Mouse (Mus musculus) forebrain, embryonic 13.5 days (tissue): Measurements from ENCODE around the gene Gm853. TPM values are rescaled to one million over a fixed set of nuclear protein-coding genes. Genes with fewer than 3 reads are reported as not detected.

Experiments used
- ATAC-seq: fragments of 200-750 bp; cut with Nextera tagmentation; 2 replicates; pipeline ENCODE4 v1.8.0; 2017
- H3K27ac ChIP-seq: fragments of 300-500 bp; sonication (generic); 2 replicates; pipeline ENCODE4 v1.5.1; 2015; ENCODE audit warnings: inconsistent platforms, mild to moderate bottlenecking, moderate library complexity
- H3K27me3 ChIP-seq: fragments of 300-500 bp; sonication (generic); 2 replicates; pipeline ENCODE4 v1.6.1; 2015; ENCODE audit warnings: mild to moderate bottlenecking, inconsistent platforms
- H3K36me3 ChIP-seq: fragments of 300-500 bp; sonication (generic); 2 replicates; pipeline ENCODE4 v1.6.1; 2015; ENCODE audit warnings: mild to moderate bottlenecking, inconsistent platforms; ENCODE audit not compliant: poor library complexity, severe bottlenecking
- H3K4me1 ChIP-seq: fragments of 300-500 bp; sonication (generic); 2 replicates; pipeline ENCODE4 v1.6.1; 2015; ENCODE audit warnings: inconsistent platforms
- H3K4me2 ChIP-seq: fragments of 300-500 bp; sonication (generic); 2 replicates; pipeline ENCODE4 v1.6.1; 2015; ENCODE audit warnings: inconsistent platforms, mild to moderate bottlenecking, moderate library complexity
- H3K4me3 ChIP-seq: fragments of 300-500 bp; sonication (generic); 2 replicates; pipeline ENCODE4 v1.5.1; 2015; ENCODE audit warnings: mild to moderate bottlenecking, inconsistent platforms
- H3K9ac ChIP-seq: fragments of 300-500 bp; sonication (generic); 2 replicates; pipeline ENCODE4 v1.6.1; 2015; ENCODE audit warnings: mild to moderate bottlenecking, inconsistent platforms
- H3K9me3 ChIP-seq: fragments of 300-500 bp; sonication (generic); replicated peaks from 2 replicates; pipeline ENCODE4 v1.6.1; 2016; ENCODE audit warnings: inconsistent platforms
- WGBS: fragments of 180-500 bp; shearing (Covaris S2); methylation state at CpG from one replicate; pipeline ENCODE4 v1.1.7; 2015; 5-methylcytosine and 5-hydroxymethylcytosine counted together
- polyA plus RNA-seq: library from polyadenylated mRNA; unstranded; fragments of >200 nt; fragmentation: Nextera tagmentation; extraction: Ambion mirVana; gene quantifications from 2 replicates; pipeline ENCODE4 v1.2.1, GENCODE M21; 2015

Gm853 gene
- 0.13 TPM in 1 of 2 replicates, not detected in the other for polyA plus RNA-seq

DNA sequence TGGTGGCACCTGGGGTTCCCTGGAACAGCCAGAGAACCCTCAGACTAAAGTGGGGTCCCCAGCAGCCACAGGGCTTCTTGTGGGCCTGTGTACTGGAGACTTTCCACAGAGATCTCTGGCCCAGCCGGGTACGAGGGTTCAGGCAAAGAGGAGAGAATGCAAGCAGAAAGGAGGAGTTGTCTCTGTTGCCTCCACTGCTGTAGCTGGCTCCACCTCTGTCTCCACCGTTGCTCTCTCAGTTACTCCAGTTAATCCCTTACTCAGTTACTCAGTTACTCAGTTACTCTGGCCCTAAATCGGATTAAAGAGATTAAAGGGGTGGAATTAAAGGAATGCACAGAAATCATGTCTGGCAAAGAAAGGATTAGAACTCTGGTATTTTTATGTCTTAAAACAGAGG, at the start of gene Gm853:
Gene Gm853, minus strand, starts transcription at position 223 of the 400 bp plus-strand sequence.
- H3K9ac ChIP-seq, result no peak within 1 kb of the TSS
- H3K27me3 ChIP-seq, result no peaks in the 10 kb centered on the region
- no peak within 1 kb of the TSS for H3K27ac ChIP-seq
- no peak within 1 kb of the TSS for H3K4me2 ChIP-seq
- no peaks in the 10 kb centered on the region for H3K36me3 ChIP-seq
- ATAC-seq, result no peak
- 52% methylated on average over 4 of the region's 4 CpGs for WGBS
- no peaks in the 10 kb centered on the region for H3K4me1 ChIP-seq
- H3K9me3 ChIP-seq, result no peaks in the 10 kb centered on the region
- no peak within 1 kb of the TSS for H3K4me3 ChIP-seq

DNA sequence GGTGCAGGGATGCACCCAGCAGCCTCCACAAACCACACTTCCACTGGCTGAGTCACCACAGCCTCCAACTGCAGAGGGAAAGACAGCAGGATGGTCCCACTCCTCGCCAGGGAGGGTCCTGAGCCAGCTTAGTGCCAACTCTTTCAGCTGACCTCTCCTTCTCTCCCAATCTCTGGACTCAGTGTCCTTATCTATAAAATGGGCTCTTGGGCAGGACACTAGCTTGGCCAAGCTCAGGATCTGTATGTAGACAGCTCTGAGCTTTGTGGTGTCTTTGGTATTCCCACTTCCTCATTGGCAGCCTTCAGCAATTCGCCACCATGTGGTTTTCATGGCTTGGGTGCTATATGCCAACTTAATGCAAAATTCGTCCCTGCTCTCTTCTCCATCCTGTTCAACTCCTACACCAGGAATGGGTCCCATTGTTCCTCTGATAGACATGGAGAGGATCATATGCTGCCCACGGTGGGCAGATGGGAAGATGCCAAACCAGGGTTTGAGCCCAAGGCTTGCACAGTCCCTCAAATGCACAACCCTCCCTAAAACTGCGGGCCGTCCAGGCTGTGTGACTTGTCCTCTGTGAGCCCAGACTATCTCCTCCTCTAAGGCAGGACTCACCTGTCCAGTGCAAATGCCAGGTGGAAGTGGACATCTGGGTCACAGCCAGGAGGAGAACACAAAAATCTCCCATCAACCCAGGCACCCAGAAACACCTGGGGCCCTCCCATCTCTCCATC, 48.6 kb upstream of the Gm853 start:
- Histone ChIP-seq H3K4me1 (peaks cover 40% of the 10 kb centered on the region), H3K4me2 (no peak overlapping the region), H3K4me3 (no peak overlapping the region), H3K36me3 (peaks cover 9% of the 10 kb centered on the region), H3K9ac (no peak overlapping the region), H3K27me3 (no peaks in the 10 kb centered on the region), H3K9me3 (no peaks in the 10 kb centered on the region), H3K27ac (peak overlapping the region; percentile 44; the same call in 1 of the 2 replicates)
- no peak for ATAC-seq
- 85% methylated on average over 6 of the region's 6 CpGs for WGBS

DNA sequence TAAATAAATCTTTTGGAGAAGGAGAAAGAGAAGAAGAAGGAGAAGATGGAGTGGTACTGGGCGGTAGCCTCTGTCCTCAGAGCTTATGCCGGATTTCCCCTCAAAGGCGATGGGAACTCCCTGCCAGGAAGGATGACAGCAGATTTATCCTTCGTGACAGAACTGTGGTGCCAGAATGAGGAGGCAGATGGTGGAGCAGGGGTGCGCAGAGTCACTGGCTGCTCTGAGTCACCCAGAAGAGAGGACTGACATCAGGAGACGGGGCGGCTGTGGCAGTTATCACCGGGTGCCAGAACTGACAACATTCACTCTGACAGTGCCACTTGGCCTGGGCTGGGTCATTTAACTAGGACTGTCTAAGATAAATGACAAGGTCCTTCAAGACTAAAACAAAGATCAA, 47.9 kb upstream of the Gm853 start:
- H3K36me3 ChIP-seq, result peaks cover 9% of the 10 kb centered on the region
- H3K4me3 ChIP-seq, result no peak overlapping the region
- no peaks in the 10 kb centered on the region for H3K27me3 ChIP-seq
- H3K27ac ChIP-seq, result 0 out of 2 replicates have a peak overlapping the region, but pooled peaks have one; percentile 44
- WGBS, result 78% methylated on average over 8 of the region's 8 CpGs
- H3K9ac ChIP-seq, result no peak overlapping the region
- no peak for ATAC-seq
- H3K4me2 ChIP-seq, result no peak overlapping the region
- H3K9me3 ChIP-seq, result no peaks in the 10 kb centered on the region
- peaks cover 37% of the 10 kb centered on the region for H3K4me1 ChIP-seq

DNA sequence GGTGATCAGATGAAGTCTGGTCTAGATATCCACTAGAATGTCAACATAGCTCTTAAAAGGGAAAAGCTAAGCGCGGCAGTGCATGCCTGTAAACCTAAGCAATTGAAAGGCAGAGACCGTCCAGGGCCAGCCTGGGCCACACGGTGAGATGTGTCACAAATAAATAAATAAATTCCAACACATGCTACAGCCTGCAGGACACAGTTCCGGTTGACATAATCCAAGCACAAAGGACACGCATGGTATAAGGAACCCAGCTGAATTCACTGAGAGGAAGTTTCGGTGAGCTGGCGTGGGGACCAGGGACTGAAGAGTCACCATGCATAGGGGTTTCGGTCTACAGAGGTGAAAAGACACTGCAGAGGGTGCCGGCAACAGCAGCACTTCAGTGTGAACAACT, 46.5 kb upstream of the Gm853 start:
- Histone ChIP-seq H3K4me3 (no peak overlapping the region), H3K4me2 (no peak overlapping the region), H3K36me3 (peaks cover 15% of the 10 kb centered on the region), H3K4me1 (peaks cover 47% of the 10 kb centered on the region), H3K27ac (no peak overlapping the region), H3K9me3 (no peaks in the 10 kb centered on the region), H3K9ac (no peak overlapping the region), H3K27me3 (no peaks in the 10 kb centered on the region)
- ATAC-seq, result no peak
- 89% methylated on average over 10 of the region's 10 CpGs for WGBS

DNA sequence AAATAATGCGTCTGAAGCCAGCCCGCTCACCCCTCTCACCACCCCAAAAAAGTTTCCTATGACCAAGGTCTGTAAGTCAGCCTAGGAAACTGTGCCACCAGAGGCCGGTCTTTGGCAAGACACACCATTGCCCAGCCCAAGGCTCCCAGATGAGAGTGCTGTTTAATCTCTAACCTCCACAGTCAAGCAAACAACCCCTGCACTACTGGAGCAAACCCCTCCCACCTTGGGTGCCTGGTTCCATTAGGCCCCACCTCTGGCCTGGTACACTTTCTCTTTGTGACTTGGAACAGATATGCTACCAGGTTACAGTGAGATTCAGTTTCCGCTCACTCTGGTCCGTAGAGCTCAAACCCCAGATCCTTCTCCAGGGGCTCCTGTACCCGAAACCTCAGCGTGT, 44.9 kb upstream of the Gm853 start:
- 78% methylated on average over 7 of the region's 7 CpGs for WGBS
- Histone ChIP-seq H3K4me2 (no peak overlapping the region), H3K27me3 (no peaks in the 10 kb centered on the region), H3K4me3 (no peak overlapping the region), H3K36me3 (peaks cover 31% of the 10 kb centered on the region), H3K9ac (0 out of 2 replicates have a peak overlapping the region, but pooled peaks have one; percentile 8), H3K4me1 (peaks cover 30% of the 10 kb centered on the region), H3K27ac (no peak overlapping the region), H3K9me3 (no peaks in the 10 kb centered on the region)
- ATAC-seq, result no peak

DNA sequence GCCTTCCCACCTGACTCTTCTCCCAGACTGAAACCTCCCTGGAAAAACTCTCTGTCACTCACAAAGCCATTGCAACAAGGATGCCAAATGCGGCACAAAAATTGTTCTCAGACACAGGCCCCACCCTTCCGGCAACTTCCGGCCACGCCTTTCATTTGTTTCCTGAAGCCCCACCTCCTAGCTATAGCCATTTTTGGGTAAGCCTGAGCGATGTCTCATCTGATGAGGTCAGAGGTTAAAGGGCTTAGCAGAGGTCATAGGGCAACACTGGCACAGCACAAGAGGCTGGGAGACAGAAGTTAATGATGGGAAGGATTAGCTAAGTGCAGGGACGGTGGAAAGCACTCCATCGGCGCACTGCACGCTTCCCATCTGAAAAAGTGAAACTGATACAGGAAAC, 44.4 kb upstream of the Gm853 start:
- Histone ChIP-seq H3K9me3 (no peaks in the 10 kb centered on the region), H3K27me3 (no peaks in the 10 kb centered on the region), H3K27ac (no peak overlapping the region), H3K4me3 (no peak overlapping the region), H3K4me1 (peaks cover 25% of the 10 kb centered on the region), H3K9ac (no peak overlapping the region), H3K36me3 (peaks cover 36% of the 10 kb centered on the region), H3K4me2 (no peak overlapping the region)
- no peak for ATAC-seq
- 49% methylated on average over 9 of the region's 9 CpGs for WGBS

DNA sequence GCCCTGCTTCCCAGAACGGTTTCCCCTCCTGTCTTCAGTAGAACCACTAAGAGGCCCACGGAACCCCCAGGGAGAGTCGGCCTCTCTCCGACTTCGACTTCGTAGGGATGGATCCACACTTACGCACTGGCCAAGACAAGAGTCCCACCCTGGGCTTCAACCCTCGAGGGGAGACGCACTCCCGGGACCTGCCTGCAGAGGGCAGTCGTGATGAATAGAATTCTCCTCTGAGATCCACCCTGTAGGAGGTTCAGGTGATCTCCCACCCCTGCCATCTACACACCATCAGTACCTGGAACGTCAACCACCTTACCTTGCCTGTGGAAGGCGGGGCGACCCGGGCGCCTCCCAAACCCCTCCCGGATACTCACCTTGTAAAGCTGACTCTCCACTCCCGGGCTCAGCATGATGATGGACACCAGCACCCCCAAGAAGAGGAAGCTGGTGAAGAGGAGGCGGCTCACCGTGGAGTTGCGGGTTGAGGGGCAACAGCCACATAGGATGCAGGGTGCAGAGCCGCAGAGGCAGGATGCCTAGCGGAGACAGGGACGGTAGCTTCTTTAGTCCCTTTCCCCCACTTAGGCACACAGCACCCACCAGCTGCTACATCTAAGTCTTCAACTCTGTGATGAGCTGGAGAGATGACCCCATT, 42.6 kb upstream of the Gm853 start:
- ATAC-seq, result peak; percentile 43; the same call in 1 of the 2 replicates
- WGBS, result 27% methylated on average over 24 of the region's 24 CpGs
- peak overlapping the region; percentile 29; the same call in 1 of the 2 replicates for H3K4me2 ChIP-seq

DNA sequence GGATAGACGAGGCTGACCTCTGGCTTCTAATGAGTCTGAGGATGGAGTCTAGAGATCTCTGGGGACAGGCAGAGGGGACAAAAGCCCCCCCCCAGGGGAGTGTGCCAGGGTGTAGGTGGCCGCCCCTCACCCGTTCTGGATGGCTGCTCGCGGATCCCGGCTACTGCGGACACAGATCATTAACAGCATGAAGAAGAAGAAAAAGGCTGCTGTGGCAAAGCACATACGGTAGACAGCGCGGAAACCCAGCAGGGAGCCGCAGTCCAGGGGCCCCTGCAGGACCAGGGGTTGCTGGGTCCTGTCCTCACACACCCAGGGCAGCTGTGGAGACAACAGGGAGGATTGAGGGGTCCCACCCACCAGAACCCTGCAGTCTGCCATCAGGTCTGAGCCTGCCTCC, 41.9 kb upstream of the Gm853 start:
- Histone ChIP-seq H3K9me3 (no peaks in the 10 kb centered on the region), H3K27ac (no peak overlapping the region), H3K4me3 (no peak overlapping the region), H3K4me2 (peak overlapping the region; percentile 29; the same call in 1 of the 2 replicates), H3K4me1 (peaks cover 21% of the 10 kb centered on the region), H3K27me3 (no peaks in the 10 kb centered on the region), H3K9ac (peak overlapping the region; percentile 30; the same call in 1 of the 2 replicates), H3K36me3 (peaks cover 49% of the 10 kb centered on the region)
- 24% methylated on average over 11 of the region's 11 CpGs for WGBS
- ATAC-seq, result no peak

More for the DNA sequence above, 42.6 kb upstream of the Gm853 start:
- no peak overlapping the region for H3K27ac ChIP-seq
- H3K4me1 ChIP-seq, result peaks cover 21% of the 10 kb centered on the region
- H3K9me3 ChIP-seq, result no peaks in the 10 kb centered on the region
- H3K27me3 ChIP-seq, result no peaks in the 10 kb centered on the region
- H3K9ac ChIP-seq, result no peak overlapping the region
- no peak overlapping the region for H3K4me3 ChIP-seq
- peaks cover 43% of the 10 kb centered on the region for H3K36me3 ChIP-seq

DNA sequence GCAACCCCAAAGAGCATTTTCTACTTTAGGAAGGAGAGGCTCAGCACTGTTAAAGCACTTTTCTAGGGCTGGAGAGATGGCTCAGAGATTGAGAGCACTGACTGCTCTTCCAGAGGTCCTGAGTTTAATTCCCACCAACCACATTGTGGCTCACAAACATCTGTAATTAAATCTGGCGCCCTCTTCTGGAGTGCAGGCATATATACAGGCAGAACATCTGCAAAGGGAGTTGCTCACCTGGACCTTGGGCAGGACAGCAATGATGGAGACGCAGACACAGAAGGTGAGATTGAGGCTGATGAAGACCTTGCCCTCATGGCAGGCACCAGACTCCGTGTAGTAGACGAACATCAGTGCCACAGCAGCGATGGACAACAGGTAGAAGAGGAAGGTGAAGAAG, 38.2 kb upstream of the Gm853 start:
- Histone ChIP-seq H3K27me3 (no peaks in the 10 kb centered on the region), H3K27ac (no peak overlapping the region), H3K9ac (no peak overlapping the region), H3K4me1 (peaks cover 12% of the 10 kb centered on the region), H3K4me2 (no peak overlapping the region), H3K4me3 (no peak overlapping the region), H3K9me3 (no peaks in the 10 kb centered on the region), H3K36me3 (peaks cover 86% of the 10 kb centered on the region)
- WGBS, result 36% methylated on average over 5 of the region's 5 CpGs
- ATAC-seq, result no peak

DNA sequence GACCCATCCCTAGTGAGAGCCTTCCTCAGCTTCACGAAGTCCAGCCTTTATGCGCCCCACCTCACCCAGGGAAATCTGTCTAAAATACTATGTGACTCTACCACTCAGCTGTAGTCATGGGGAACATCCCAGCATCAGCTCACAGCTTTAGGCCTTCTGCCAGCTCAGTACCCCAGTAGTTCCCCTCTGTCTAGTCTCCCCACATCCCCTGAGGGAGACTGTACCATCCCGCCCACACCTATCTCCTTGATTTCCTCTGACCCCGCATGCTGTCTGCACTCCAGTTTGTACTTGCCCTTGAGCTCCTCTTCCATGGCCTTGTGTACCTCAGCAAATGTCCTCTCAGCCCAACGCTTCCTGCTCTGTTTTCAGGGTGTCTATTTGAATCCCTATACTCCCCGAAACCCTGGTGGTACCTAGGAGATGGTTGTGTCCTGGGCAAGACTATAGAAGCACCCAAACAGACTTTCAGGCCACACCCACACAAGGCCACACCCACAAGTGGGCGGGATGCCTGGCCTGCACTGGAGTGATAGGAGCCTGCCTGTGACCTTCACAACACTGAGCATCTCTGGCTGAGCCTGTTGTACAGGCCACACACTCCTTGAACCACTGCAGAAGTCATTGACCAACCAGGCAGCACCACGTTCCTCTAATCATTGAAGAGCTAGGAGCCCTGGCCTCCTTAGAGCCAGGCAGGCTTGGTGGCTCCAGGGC, 30.4 kb upstream of the Gm853 start:
- Histone ChIP-seq H3K9me3 (no peaks in the 10 kb centered on the region), H3K4me1 (no peaks in the 10 kb centered on the region), H3K9ac (no peak overlapping the region), H3K27ac (no peak overlapping the region), H3K36me3 (peaks cover 81% of the 10 kb centered on the region), H3K4me2 (no peak overlapping the region), H3K27me3 (no peaks in the 10 kb centered on the region), H3K4me3 (no peak overlapping the region)
- 0 out of 2 replicates have a peak, but pooled peaks have one; percentile 30 for ATAC-seq
- WGBS, result 64% methylated on average over 8 of the region's 8 CpGs

DNA sequence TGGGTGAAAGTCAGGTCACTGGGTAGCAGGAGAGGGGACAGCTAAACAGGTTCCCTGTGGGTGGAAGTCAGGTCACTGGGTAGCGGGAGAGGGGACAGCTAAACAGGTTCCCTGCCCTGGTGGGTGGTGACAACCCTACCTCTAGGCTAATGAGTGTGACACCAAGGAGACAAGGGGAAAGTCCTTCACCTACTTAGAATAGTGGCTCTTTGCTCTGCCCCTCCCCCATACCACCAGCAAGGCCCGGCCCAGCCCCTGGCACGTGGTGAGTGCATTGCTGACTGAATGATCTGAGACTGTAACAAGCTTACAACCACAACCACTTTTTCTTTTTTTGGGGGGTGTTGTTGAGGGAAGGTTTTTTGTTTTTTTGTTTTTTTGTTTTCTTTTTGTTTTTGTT, 29.6 kb upstream of the Gm853 start:
- 37% methylated on average over 3 of the region's 3 CpGs for WGBS
- no peaks in the 10 kb centered on the region for H3K27me3 ChIP-seq
- H3K27ac ChIP-seq, result no peak overlapping the region
- no peak for ATAC-seq
- H3K9me3 ChIP-seq, result no peaks in the 10 kb centered on the region
- H3K4me1 ChIP-seq, result no peaks in the 10 kb centered on the region
- no peak overlapping the region for H3K9ac ChIP-seq
- no peak overlapping the region for H3K4me3 ChIP-seq
- peaks cover 73% of the 10 kb centered on the region for H3K36me3 ChIP-seq
- no peak overlapping the region for H3K4me2 ChIP-seq

DNA sequence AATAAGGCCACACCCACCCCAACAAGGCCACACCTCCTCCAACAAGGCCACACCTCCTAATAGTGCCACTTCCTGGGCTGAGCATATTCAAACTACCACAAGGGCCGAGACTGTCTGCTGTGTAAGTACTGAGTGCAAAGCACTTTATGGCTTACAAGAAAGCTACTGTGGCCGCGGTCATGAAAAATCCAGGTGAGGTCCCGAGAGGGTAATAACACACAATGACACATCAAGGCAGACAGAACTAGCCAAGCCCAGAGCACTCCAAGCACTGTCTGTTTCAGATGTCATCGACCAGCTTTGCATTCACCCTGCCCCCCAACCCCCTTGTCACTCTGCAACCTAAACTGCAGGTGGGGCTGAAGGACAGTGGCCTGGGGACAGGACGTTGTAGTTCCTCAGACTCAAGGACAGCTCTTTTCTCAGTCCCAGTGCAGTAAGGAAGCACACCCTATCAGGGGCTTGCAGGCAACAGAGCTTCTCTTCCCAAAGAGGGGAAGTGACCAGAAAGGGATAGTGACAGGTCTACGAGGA, 29.0 kb upstream of the Gm853 start:
- Histone ChIP-seq H3K4me2 (no peak overlapping the region), H3K9ac (no peak overlapping the region), H3K27me3 (no peaks in the 10 kb centered on the region), H3K9me3 (no peaks in the 10 kb centered on the region), H3K27ac (no peak overlapping the region), H3K36me3 (peaks cover 68% of the 10 kb centered on the region), H3K4me1 (no peaks in the 10 kb centered on the region), H3K4me3 (no peak overlapping the region)
- 49% methylated on average over 7 of the region's 7 CpGs for WGBS
- ATAC-seq, result no peak
